Mouse (Mus musculus) liver, embryonic 15.5 days (tissue): ENCODE results near the gene Galnt6. TPM values are rescaled to one million over a fixed set of nuclear protein-coding genes. Genes with fewer than 3 reads are reported as not detected.

Experiments
- ATAC-seq: fragments of 200-750 bp; cut with Nextera tagmentation; 2 replicates; pipeline ENCODE4 v1.8.0; 2017; ENCODE audit warnings: moderate number of reproducible peaks, mild to moderate bottlenecking, moderate library complexity; ENCODE audit not compliant: insufficient read depth
- H3K27ac ChIP-seq: fragments of 300-500 bp; sonication (generic); replicated peaks from 2 replicates; pipeline ENCODE4 v1.5.1; 2015; ENCODE audit warnings: mild to moderate bottlenecking, inconsistent platforms
- H3K27me3 ChIP-seq: fragments of 300-500 bp; sonication (generic); 2 replicates; pipeline ENCODE4 v1.6.1; 2015; ENCODE audit warnings: mild to moderate bottlenecking, inconsistent platforms
- H3K36me3 ChIP-seq: fragments of 300-500 bp; sonication (generic); replicated peaks from 2 replicates; pipeline ENCODE4 v1.6.1; 2015; ENCODE audit warnings: moderate library complexity, mild to moderate bottlenecking, inconsistent platforms
- H3K4me1 ChIP-seq: fragments of 300-500 bp; sonication (generic); replicated peaks from 2 replicates; pipeline ENCODE4 v1.6.1; 2015; ENCODE audit warnings: inconsistent platforms
- H3K4me2 ChIP-seq: fragments of 300-500 bp; sonication (generic); 2 replicates; pipeline ENCODE4 v1.6.1; 2015; ENCODE audit warnings: moderate library complexity, mild to moderate bottlenecking, inconsistent platforms
- H3K4me3 ChIP-seq: fragments of 300-500 bp; sonication (generic); replicated peaks from 2 replicates; pipeline ENCODE4 v1.5.1; 2015; ENCODE audit warnings: mild to moderate bottlenecking, inconsistent platforms
- H3K9ac ChIP-seq: fragments of 300-500 bp; sonication (generic); 2 replicates; pipeline ENCODE4 v1.6.1; 2015; ENCODE audit warnings: moderate library complexity, mild to moderate bottlenecking, inconsistent platforms
- H3K9me3 ChIP-seq: fragments of 300-500 bp; sonication (generic); replicated peaks from 2 replicates; pipeline ENCODE4 v1.6.1; 2016; ENCODE audit warnings: inconsistent platforms
- WGBS: fragments of 180-500 bp; shearing (Covaris S2); methylation state at CpG from one replicate; pipeline ENCODE4 v1.1.7; 2015; ENCODE audit warnings: mixed read lengths; ENCODE audit not compliant: insufficient replicate concordance; 5-methylcytosine and 5-hydroxymethylcytosine counted together
- polyA plus RNA-seq: library from polyadenylated mRNA; unstranded; fragments of >200 nt; fragmentation: Nextera tagmentation; extraction: Ambion mirVana; gene quantifications from 2 replicates; pipeline ENCODE4 v1.2.1, GENCODE M21; 2015

Galnt6 gene
- polyA plus RNA-seq, 1 experiment from 2014 or later, result 1.2 TPM

DNA sequence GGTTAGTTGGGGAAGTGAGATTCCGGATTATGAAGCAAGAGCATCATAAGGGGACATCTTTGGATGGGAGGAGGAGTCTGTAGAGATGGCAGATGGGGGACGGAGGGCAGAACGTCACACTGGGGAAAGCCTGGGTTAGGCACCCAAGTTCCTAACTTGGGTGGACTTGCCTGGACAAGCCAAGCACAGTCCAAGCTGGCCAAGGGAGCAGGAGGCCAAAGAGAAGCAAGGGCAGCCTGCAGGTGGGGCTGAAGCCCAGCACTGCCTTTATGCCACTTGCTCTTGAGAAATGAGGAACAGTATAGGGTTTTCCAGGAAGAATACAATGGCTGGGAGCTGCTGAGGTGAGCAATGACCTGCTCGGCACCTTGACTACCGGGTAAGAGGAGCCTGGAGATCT is 10.0 kb downstream of the Galnt6 start:
- no peak overlapping the region for H3K4me2 ChIP-seq
- no peak overlapping the region for H3K9ac ChIP-seq
- peaks cover 10% of the 10 kb centered on the region; the same call in 1 of the 2 replicates for H3K27me3 ChIP-seq
- no peaks in the 10 kb centered on the region for H3K36me3 ChIP-seq
- no peaks in the 10 kb centered on the region for H3K9me3 ChIP-seq
- 77% methylated on average over 5 of the region's 5 CpGs for WGBS
- ATAC-seq, result no peak
- H3K27ac ChIP-seq, result no peak overlapping the region
- H3K4me3 ChIP-seq, result no peak overlapping the region
- H3K4me1 ChIP-seq, result peaks cover 3% of the 10 kb centered on the region; the same call in 1 of the 2 replicates

DNA sequence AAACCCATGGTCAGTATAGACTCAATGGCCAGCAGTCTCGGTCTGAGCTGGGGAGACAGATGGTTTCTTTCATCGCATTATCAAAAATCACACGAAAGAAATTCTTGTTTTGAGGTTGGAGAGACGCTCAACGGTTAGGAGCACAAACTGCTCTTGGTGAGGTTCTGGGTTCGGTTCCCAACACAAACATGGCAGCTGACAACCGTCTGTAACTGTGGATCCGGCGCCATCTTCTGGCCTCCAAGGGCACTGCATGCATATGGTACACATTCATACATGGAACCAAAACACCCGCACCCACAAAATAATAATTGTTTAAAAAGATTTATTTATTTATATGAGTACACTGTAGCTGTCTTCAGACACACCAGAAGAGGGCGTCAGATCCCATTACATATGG is 10.6 kb downstream of the Galnt6 start:
- no peaks in the 10 kb centered on the region for H3K9me3 ChIP-seq
- no peak overlapping the region for H3K4me3 ChIP-seq
- H3K4me2 ChIP-seq, result no peak overlapping the region
- 73% methylated on average over 11 of the region's 11 CpGs for WGBS
- peaks cover 3% of the 10 kb centered on the region; the same call in 1 of the 2 replicates for H3K4me1 ChIP-seq
- 0 out of 2 replicates have a peak, but pooled peaks cover 4% of the 10 kb centered on the region for H3K27me3 ChIP-seq
- H3K36me3 ChIP-seq, result no peaks in the 10 kb centered on the region
- H3K27ac ChIP-seq, result no peak overlapping the region
- no peak for ATAC-seq
- H3K9ac ChIP-seq, result no peak overlapping the region

DNA sequence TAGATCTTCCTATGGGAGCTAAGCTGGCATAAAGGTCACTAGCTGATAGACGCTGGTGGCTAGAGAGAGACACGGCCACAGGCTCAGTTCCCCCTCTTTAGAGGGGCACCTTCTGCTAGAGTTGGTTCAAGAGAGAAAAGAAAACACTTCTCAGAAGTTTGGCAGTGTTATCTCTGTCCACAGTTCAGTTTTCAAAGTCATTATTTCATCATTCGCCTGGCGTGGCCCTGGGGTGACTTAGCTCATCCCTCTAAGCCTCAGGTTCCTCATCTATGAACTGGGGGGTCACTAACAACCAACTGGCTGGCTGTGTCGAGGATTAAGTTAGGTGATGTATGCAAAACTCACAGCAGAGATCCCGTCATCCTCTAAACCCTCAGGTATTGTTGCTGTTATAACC is 11.2 kb downstream of the Galnt6 start:
- H3K4me1 ChIP-seq, result peaks cover 3% of the 10 kb centered on the region; the same call in 1 of the 2 replicates
- ATAC-seq, result no peak
- H3K9ac ChIP-seq, result no peak overlapping the region
- H3K4me2 ChIP-seq, result no peak overlapping the region
- H3K27me3 ChIP-seq, result no peaks in the 10 kb centered on the region
- no peaks in the 10 kb centered on the region for H3K9me3 ChIP-seq
- no peaks in the 10 kb centered on the region for H3K36me3 ChIP-seq
- H3K4me3 ChIP-seq, result no peak overlapping the region
- H3K27ac ChIP-seq, result no peak overlapping the region
- WGBS, result 38% methylated on average over 6 of the region's 6 CpGs

DNA sequence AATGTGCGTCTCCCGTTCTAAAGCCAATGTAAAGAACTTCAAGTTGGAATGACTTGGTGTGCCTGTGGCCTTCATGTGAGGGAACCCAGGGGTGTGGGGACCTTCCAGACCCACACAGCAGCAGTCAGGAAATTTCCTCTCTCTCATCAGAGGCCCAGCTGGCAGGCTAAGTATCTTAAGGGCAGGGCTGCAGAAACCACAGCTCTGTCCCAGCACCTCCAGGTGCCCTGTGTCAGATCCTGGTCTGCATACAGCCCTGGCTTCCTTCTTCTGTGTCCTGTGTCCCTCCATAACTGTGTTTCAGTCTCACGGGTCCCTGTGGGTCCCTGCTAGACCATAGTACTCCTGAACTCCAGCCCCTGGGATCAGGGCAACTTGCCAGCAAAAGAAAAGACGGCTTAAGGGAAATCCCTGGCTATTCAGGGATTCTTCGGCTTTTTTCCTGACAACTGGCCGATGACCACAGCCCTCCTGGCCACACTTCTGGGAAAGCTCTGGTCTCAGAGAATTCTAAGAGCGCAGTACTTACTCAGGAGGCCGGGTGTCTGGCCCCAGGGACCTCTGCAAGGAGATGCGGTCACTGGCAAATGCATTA is 13.7 kb downstream of the Galnt6 start:
- ATAC-seq, result no peak
- Histone ChIP-seq H3K4me2 (no peak overlapping the region), H3K9me3 (no peaks in the 10 kb centered on the region), H3K4me1 (no peaks in the 10 kb centered on the region), H3K27ac (no peak overlapping the region), H3K27me3 (no peaks in the 10 kb centered on the region), H3K4me3 (no peak overlapping the region), H3K9ac (no peak overlapping the region), H3K36me3 (no peaks in the 10 kb centered on the region)
- WGBS, result 67% methylated on average over 9 of the region's 9 CpGs

DNA sequence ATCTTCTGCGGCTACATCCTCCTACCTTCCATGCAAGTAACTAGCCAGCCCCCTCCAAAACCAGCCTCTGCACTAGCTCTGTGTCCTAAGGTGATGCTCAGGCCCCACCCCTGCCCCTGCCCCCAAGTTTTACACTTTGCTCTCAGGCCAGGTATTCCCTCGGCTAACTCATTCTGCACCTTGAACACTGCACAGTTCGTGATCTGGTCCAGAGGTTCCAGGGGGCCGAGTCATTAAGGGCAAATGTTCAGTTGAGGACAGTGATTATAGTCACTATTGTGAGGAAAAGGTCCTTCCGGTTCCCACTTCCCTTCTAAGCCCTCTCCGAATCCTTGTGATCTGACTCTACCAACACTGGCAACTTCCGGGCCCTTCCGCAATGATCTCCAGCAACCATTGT is 14.7 kb downstream of the Galnt6 start:
- Histone ChIP-seq H3K4me2 (no peak overlapping the region), H3K9ac (no peak overlapping the region), H3K27ac (no peak overlapping the region), H3K27me3 (no peaks in the 10 kb centered on the region), H3K36me3 (no peaks in the 10 kb centered on the region), H3K9me3 (no peaks in the 10 kb centered on the region), H3K4me1 (no peaks in the 10 kb centered on the region), H3K4me3 (no peak overlapping the region)
- 73% methylated on average over 8 of the region's 8 CpGs for WGBS
- ATAC-seq, result no peak

DNA sequence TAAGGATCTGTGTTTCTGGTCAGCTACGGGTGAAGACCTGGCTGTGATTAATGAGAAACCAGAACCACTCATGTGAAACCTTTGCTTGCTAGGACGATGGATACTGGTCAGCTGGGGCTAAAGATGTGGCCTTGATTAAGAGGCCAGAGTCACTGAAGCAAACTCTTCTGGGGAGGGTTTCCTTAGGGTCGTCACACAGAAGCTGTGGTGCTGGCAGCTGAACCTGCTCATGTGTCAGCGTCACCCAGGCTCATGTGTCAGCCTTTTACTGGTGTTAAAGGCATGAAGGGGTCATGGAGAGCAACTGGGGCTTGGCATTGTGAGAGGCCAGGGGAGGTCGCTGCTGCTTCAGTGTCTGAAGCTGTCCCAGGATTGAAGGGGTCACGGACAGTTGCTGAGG is 18.3 kb downstream of the Galnt6 start:
- Histone ChIP-seq H3K4me2 (no peak overlapping the region), H3K4me3 (no peak overlapping the region), H3K36me3 (no peaks in the 10 kb centered on the region), H3K4me1 (no peaks in the 10 kb centered on the region; the same call in 1 of the 2 replicates), H3K9me3 (no peaks in the 10 kb centered on the region), H3K9ac (no peak overlapping the region), H3K27ac (no peak overlapping the region), H3K27me3 (no peaks in the 10 kb centered on the region)
- WGBS, result 61% methylated on average over 6 of the region's 6 CpGs
- ATAC-seq, result no peak

DNA sequence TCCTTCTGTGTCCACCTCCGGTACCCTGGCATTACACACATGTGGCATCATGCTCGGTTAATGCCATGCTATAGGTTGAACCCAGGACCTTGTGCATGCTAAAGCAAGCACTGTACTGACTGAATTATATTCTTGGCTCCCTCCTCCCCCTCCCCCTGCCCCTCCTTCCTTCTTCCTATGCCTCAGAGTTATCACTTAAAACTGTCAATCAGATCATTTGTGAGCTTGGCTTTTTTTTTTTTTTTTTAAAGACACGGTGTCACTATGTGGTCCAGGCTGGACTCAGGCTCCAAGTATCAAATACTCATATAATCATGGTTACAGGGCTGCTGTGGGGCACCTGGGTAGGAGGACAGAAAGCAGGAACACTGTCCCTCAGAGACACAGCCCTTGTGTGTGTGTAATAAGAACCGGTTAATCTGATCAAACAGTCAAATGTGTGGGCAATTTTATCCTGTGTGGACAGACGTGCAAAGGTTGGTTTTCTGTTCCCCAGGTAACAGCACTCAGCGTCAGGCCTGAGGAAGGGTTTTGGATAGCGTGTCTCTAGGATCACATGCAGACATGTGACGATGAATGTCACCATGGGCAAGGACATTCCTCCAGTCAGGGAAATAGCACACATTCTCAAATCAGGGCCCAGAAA is 20.6 kb downstream of the Galnt6 start:
- no peak for ATAC-seq
- 33% methylated on average over 8 of the region's 8 CpGs for WGBS

DNA sequence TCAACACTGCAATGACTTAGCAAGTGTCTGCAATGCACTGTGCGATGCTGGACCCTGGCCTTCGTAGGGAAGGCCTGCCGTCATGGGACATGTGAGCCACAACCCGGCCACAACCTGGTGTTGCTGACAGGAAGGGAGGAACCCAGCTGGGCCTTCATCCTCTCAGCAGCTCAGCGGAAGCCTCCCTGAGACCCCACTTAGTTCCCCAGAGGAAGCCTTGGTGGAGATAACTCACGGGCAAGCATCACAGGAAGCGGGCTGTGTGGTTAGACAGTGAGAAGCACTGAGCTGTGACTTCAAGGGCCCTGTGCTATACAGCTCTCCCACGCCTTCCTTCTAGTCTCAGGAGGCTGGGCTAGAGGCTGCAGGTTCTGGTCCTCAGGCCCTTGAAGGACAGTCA is 22.9 kb downstream of the Galnt6 start:
- Histone ChIP-seq H3K27me3 (peaks cover 25% of the 10 kb centered on the region), H3K4me3 (no peak overlapping the region), H3K27ac (no peak overlapping the region), H3K9me3 (no peaks in the 10 kb centered on the region), H3K4me1 (peaks cover 14% of the 10 kb centered on the region), H3K36me3 (no peaks in the 10 kb centered on the region), H3K9ac (no peak overlapping the region), H3K4me2 (no peak overlapping the region)
- WGBS, result 20% methylated on average over 8 of the region's 8 CpGs
- ATAC-seq, result 0 out of 2 replicates have a peak, but pooled peaks have one; percentile 17

More for the DNA sequence above, 20.6 kb downstream of the Galnt6 start:
- no peak overlapping the region for H3K4me2 ChIP-seq
- H3K4me1 ChIP-seq, result peaks cover 4% of the 10 kb centered on the region; the same call in 1 of the 2 replicates
- H3K27me3 ChIP-seq, result peaks cover 17% of the 10 kb centered on the region
- H3K9ac ChIP-seq, result no peak overlapping the region
- H3K36me3 ChIP-seq, result no peaks in the 10 kb centered on the region
- no peaks in the 10 kb centered on the region for H3K9me3 ChIP-seq
- H3K27ac ChIP-seq, result no peak overlapping the region
- no peak overlapping the region for H3K4me3 ChIP-seq

DNA sequence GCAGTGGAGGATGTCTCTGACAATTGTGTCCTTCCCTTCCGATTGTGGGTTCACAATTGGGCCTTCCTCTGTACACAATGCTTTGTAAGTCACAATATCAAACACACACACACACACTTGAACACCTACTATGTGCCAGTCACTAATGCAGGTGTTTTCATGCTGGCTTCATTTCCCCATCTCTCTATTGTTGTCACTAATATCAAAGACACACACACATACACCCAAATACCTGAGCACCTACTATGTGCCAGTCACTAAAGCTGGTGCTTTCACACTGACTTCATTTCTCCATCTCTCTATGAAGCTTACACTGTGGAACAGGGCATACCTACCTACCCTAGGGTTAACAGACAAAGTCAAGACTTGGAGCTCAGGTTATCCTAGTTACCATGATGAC is 23.8 kb downstream of the Galnt6 start:
- no peaks in the 10 kb centered on the region for H3K9me3 ChIP-seq
- H3K9ac ChIP-seq, result no peak overlapping the region
- H3K36me3 ChIP-seq, result no peaks in the 10 kb centered on the region
- peaks cover 23% of the 10 kb centered on the region for H3K4me1 ChIP-seq
- H3K27ac ChIP-seq, result no peak overlapping the region
- ATAC-seq, result no peak
- H3K4me3 ChIP-seq, result no peak overlapping the region
- peaks cover 25% of the 10 kb centered on the region for H3K27me3 ChIP-seq
- 57% methylated on average over 1 of the region's 1 CpGs for WGBS
- no peak overlapping the region for H3K4me2 ChIP-seq

DNA sequence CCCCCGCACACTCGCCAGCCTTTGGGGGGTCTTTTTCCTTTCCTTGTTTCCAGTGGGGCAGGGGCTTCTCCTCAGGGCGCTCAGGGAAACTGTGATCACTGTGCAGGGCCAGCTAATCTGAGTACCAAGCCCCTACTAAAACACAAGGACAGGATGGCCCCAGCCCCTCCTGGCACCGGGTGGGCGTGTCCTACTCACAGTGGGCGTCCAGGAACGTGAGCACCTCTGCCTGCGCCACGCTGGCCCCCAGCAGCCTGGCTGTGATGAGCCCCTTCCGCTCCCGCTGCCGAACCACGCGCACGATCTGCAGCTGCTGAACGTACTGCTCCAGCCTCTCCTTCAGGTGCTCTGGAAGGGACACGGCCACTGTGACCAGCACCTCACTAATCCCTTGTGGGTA is 25.3 kb downstream of the Galnt6 start:
- Histone ChIP-seq H3K27me3 (peaks cover 25% of the 10 kb centered on the region), H3K4me1 (peaks cover 28% of the 10 kb centered on the region), H3K4me3 (no peak overlapping the region), H3K27ac (no peak overlapping the region), H3K9me3 (no peaks in the 10 kb centered on the region), H3K36me3 (no peaks in the 10 kb centered on the region), H3K4me2 (no peak overlapping the region), H3K9ac (no peak overlapping the region)
- ATAC-seq, result no peak
- 27% methylated on average over 17 of the region's 17 CpGs for WGBS

DNA sequence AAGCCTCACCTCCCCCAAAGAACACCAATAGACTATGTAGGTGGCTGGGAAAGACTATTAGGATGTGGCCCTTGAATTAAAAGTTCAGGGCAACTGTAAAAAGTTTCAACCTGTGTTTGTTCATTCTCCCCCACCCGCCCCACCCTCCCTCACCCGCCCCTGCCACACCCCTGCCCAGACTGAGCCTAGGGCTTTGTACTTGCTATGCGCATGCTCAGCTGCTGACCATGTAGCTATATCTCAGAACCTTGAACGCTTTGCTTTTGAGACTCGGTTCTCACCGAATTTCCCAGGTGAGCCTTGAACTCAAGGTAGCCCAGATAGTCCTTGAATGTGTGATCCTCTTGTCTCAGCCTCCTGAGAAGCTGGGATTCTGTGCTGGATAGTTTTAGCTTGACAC is 27.3 kb downstream of the Galnt6 start:
- Histone ChIP-seq H3K36me3 (no peaks in the 10 kb centered on the region), H3K9ac (no peak overlapping the region), H3K9me3 (no peaks in the 10 kb centered on the region), H3K4me1 (peaks cover 28% of the 10 kb centered on the region), H3K4me3 (no peak overlapping the region), H3K4me2 (peak overlapping the region; percentile 25), H3K27me3 (peaks cover 25% of the 10 kb centered on the region), H3K27ac (no peak overlapping the region)
- WGBS, result 27% methylated on average over 6 of the region's 6 CpGs
- no peak for ATAC-seq
